20 mouse cellular contexts compared by ENCODE assay signal in genomic region chr8:119789581-119789980, GRCm38 (mm10). TPM values are rescaled to one million over a fixed set of nuclear protein-coding genes. Genes with fewer than 3 reads are reported as not detected.
A peak's percentile ranks its signal among the peaks of the same experiment; 100 is the strongest.
DNase-seq lines count a peak whose midpoint lies in the region; ATAC-seq lines count a peak whose summit lies in the region.
"Had no signal": no experiment of that assay in that cellular context is flagged by ENCODE, and none has a peak within 500 bp of the region (broad histone marks: within the 10 kb centered on the region; RNA-seq: fewer than 3 reads in every experiment).

No protein-coding gene starts in this region.

- H3K4me1 ChIP-seq in forebrain, embryonic 11.5 days (replicated peaks; ENCODE audit: control insufficient read depth, insufficient read depth, low read length), result peaks cover 22% of the 10 kb centered on the region; the same call in 1 of the 2 replicates
- H3K4me1 ChIP-seq in forebrain, embryonic 15.5 days, result peaks cover 46% of the 10 kb centered on the region
- peaks cover 22% of the 10 kb centered on the region for H3K4me1 ChIP-seq in forebrain, embryonic 14.5 days (ENCODE audit: control insufficient read depth, insufficient read depth, low read length)

- H3K27me3 ChIP-seq in forebrain, embryonic 11.5 days (ENCODE audit: control insufficient read depth, insufficient read depth, low read length), result no peaks in the 10 kb centered on the region
- no peaks in the 10 kb centered on the region for H3K27me3 ChIP-seq in forebrain, embryonic 15.5 days
- H3K27me3 ChIP-seq in forebrain, embryonic 14.5 days (replicated peaks; ENCODE audit: control insufficient read depth, insufficient read depth, low read length), result no peaks in the 10 kb centered on the region
- H3K27me3 ChIP-seq: CH12.LX; limb, embryonic 12.5 days had no signal

- no peak for DNase-seq in forebrain, embryonic 11.5 days (ENCODE audit: low spot score)
- peak; percentile 40 for DNase-seq in thymus, postnatal 0 days (ENCODE audit: low spot score)
- DNase-seq in thymus, postnatal 4 days, result no peak
- DNase-seq in forebrain, embryonic 14.5 days (ENCODE audit: low spot score), result no peak
- no peak for DNase-seq in cerebellum, postnatal 25 days
- no peak for DNase-seq in kidney, adult 18-20 months
- DNase-seq: heart, postnatal 4 days; kidney, postnatal 36 days; layer of hippocampus, postnatal 36 days; lung, adult 18-20 months; lung, postnatal 10 days had no signal

- WGBS in forebrain, embryonic 11.5 days, result 87% methylated on average over 7 of the region's 7 CpGs
- 86% methylated on average over 7 of the region's 7 CpGs for WGBS in forebrain, embryonic 15.5 days
- 93% methylated on average over 7 of the region's 7 CpGs for WGBS in forebrain, embryonic 14.5 days

- H3K27ac ChIP-seq in forebrain, embryonic 11.5 days (ENCODE audit: low read depth, low read length), result peak overlapping the region; percentile 18; the same call in 1 of the 2 replicates
- no peak overlapping the region for H3K27ac ChIP-seq in forebrain, embryonic 15.5 days (replicated peaks)
- H3K27ac ChIP-seq in forebrain, embryonic 14.5 days (ENCODE audit: low read depth, low read length), result peak overlapping the region; percentile 52; the same call in 1 of the 2 replicates
- H3K27ac ChIP-seq: kidney, embryonic 15.5 days; limb, embryonic 12.5 days; stomach, postnatal 0 days had no signal

- no peaks in the 10 kb centered on the region for H3K9me3 ChIP-seq in forebrain, embryonic 11.5 days (ENCODE audit: control insufficient read depth, low read length)
- no peaks in the 10 kb centered on the region for H3K9me3 ChIP-seq in forebrain, embryonic 15.5 days
- H3K9me3 ChIP-seq in forebrain, embryonic 14.5 days (replicated peaks; ENCODE audit: control insufficient read depth, low read length), result no peaks in the 10 kb centered on the region
- H3K9me3 ChIP-seq: kidney, embryonic 15.5 days; limb, embryonic 12.5 days had no signal

- no peak overlapping the region for H3K9ac ChIP-seq in forebrain, embryonic 11.5 days (ENCODE audit: low read length)
- H3K9ac ChIP-seq in forebrain, embryonic 15.5 days (replicated peaks), result no peak overlapping the region
- no peak overlapping the region for H3K9ac ChIP-seq in forebrain, embryonic 14.5 days (ENCODE audit: low read length)
- H3K9ac ChIP-seq: kidney, embryonic 15.5 days; limb, embryonic 12.5 days had no signal

- no peak overlapping the region for H3K4me3 ChIP-seq in forebrain, embryonic 11.5 days (ENCODE audit: low read depth, low read length)
- H3K4me3 ChIP-seq in forebrain, embryonic 15.5 days, result no peak overlapping the region
- H3K4me3 ChIP-seq in forebrain, embryonic 14.5 days (ENCODE audit: low read depth, low read length), result no peak overlapping the region
- H3K4me3 ChIP-seq: kidney, embryonic 15.5 days; limb, embryonic 12.5 days had no signal

- no peak overlapping the region for H3K4me2 ChIP-seq in forebrain, embryonic 11.5 days (ENCODE audit: low read depth, low read length, severe bottlenecking)
- no peak overlapping the region for H3K4me2 ChIP-seq in forebrain, embryonic 15.5 days (replicated peaks)
- H3K4me2 ChIP-seq in forebrain, embryonic 14.5 days (ENCODE audit: low read length), result no peak overlapping the region
- H3K4me2 ChIP-seq: kidney, embryonic 15.5 days; limb, embryonic 12.5 days; liver, embryonic 11.5 days; midbrain, embryonic 11.5 days had no signal

- no peak for ATAC-seq in forebrain, embryonic 11.5 days (replicated peaks; ENCODE audit: low FRiP score)
- ATAC-seq in forebrain, embryonic 15.5 days (replicated peaks), result no peak
- no peak for ATAC-seq in forebrain, embryonic 14.5 days
- ATAC-seq: hindbrain, embryonic 16.5 days; intestine, postnatal 0 days had no signal

- H3K36me3 ChIP-seq in forebrain, embryonic 11.5 days (ENCODE audit: control insufficient read depth, insufficient read depth, low read length), result no peaks in the 10 kb centered on the region
- no peaks in the 10 kb centered on the region for H3K36me3 ChIP-seq in forebrain, embryonic 15.5 days
- no peaks in the 10 kb centered on the region for H3K36me3 ChIP-seq in forebrain, embryonic 14.5 days (ENCODE audit: control insufficient read depth, insufficient read depth, low read length)
- H3K36me3 ChIP-seq: kidney, embryonic 15.5 days; limb, embryonic 12.5 days had no signal

RNA-seq across cellular contexts. Expression of gene Tldc1, which starts 11.4 kb away (rescaled TPM):
- polyA plus RNA-seq in forebrain, embryonic 11.5 days (2014; fragmentation: Nextera tagmentation; extraction: Ambion mirVana), result 12.6 and 13.4 TPM in 2 replicates
- polyA plus RNA-seq in forebrain, embryonic 15.5 days (2015; fragmentation: Nextera tagmentation; extraction: Ambion mirVana), result 14.5 and 14.9 TPM in 2 replicates
- 9.0 and 9.2 TPM in 2 replicates for polyA plus RNA-seq in thymus, postnatal 0 days (2015; fragmentation: Nextera tagmentation; extraction: Ambion mirVana)
- 5.1 and 6.0 TPM in 2 replicates for polyA plus RNA-seq in forebrain, embryonic 14.5 days (2014; fragmentation: Nextera tagmentation; extraction: Ambion mirVana)

RNA-seq across cellular contexts. Expression of gene Cotl1, which starts 50.8 kb away (rescaled TPM):
- polyA plus RNA-seq in forebrain, embryonic 11.5 days (2014; fragmentation: Nextera tagmentation; extraction: Ambion mirVana), result 167 and 251 TPM in 2 replicates
- polyA plus RNA-seq in forebrain, embryonic 15.5 days (2015; fragmentation: Nextera tagmentation; extraction: Ambion mirVana), result 127 and 138 TPM in 2 replicates
- polyA plus RNA-seq in thymus, postnatal 0 days (2015; fragmentation: Nextera tagmentation; extraction: Ambion mirVana), result 94.3 and 127 TPM in 2 replicates
- polyA plus RNA-seq in forebrain, embryonic 14.5 days (2014; fragmentation: Nextera tagmentation; extraction: Ambion mirVana), result 403 and 455 TPM in 2 replicates
